Mouse (Mus musculus): ENCODE results near the gene Dync1li2. TPM values are rescaled to one million over a fixed set of nuclear protein-coding genes. Genes with fewer than 3 reads are reported as not detected.
A peak's percentile ranks its signal among the peaks of the same experiment; 100 is the strongest.

The Dync1li2 gene
- polyA plus RNA-seq, 1 experiment from 2014 or later: 93.1 TPM

- in situ Hi-C loops (cut with MboI; ENCODE audit: low pct_unique_long_range_greater_than_20kb): no loop called here
- ChIA-PET CTCF (interaction anchor here (1.1 kb wide), 1 partner anchor 13 kb away, joined by 4 read pairs; no protein-coding TSS in a partner anchor), POLR2A (interaction anchor here (0.7 kb wide), 1 partner anchor 34 kb away, joined by 4 read pairs; no protein-coding TSS in a partner anchor)
- no peak for TF ChIP-seq CTCF (IDR thresholded peaks at IDR 0.05)
- H3K27me3 ChIP-seq: no peaks in the 10 kb centered on the region
- no peak for ATAC-seq
- DNase-seq (ENCODE audit: low read depth, low spot score): no peak
These were observed 68.6 kb downstream of the Dync1li2 start for GRCm38 (mm10) chr8:104374269-104374668.

- ATAC-seq: no peak
These were observed 69.1 kb downstream of the Dync1li2 start for GRCm38 (mm10) chr8:104373779-104374178.

GRCm38 (mm10) chr8:104371121-104371520 is 71.7 kb downstream of the Dync1li2 start:
- DNase-seq (ENCODE audit: low read depth, low spot score) (no peak), ATAC-seq (no peak)
- no peaks in the 10 kb centered on the region for H3K27me3 ChIP-seq
- in situ Hi-C loops (cut with MboI; ENCODE audit: low pct_unique_long_range_greater_than_20kb): no loop called here
- CTCF ChIA-PET: interaction anchor here (2.3 kb wide), 1 partner anchor 13 kb away, joined by 4 read pairs; no protein-coding TSS in a partner anchor
- no peak for TF ChIP-seq CTCF (IDR thresholded peaks at IDR 0.05)
- POLR2A ChIA-PET: no interaction called here

More at GRCm38 (mm10) chr8:104373779-104374178, 69.1 kb downstream of the Dync1li2 start:
- H3K27me3 ChIP-seq: no peaks in the 10 kb centered on the region
- no peak for TF ChIP-seq CTCF (IDR thresholded peaks at IDR 0.05)
- in situ Hi-C loops (cut with MboI; ENCODE audit: low pct_unique_long_range_greater_than_20kb): no loop called here
- POLR2A ChIA-PET: no interaction called here
- no peak for DNase-seq (ENCODE audit: low read depth, low spot score)
- CTCF ChIA-PET: interaction anchor here (1.0 to 1.5 kb wide), 2 partner anchors 9 to 20 kb away, joined by 3 read pairs; no protein-coding TSS in a partner anchor

- DNase-seq (ENCODE audit: low read depth, low spot score) (peak; percentile 75), ATAC-seq (peak; percentile 78)
- CTCF ChIA-PET: interaction anchor here (1.0 to 2.3 kb wide), 4 partner anchors 9 to 27 kb away, joined by 3 to 14 read pairs (median 4); no protein-coding TSS in a partner anchor
- no peaks in the 10 kb centered on the region for H3K27me3 ChIP-seq
- in situ Hi-C loops (cut with MboI; ENCODE audit: low pct_unique_long_range_greater_than_20kb): no loop called here
- POLR2A ChIA-PET: no interaction called here
- no peak for TF ChIP-seq CTCF (IDR thresholded peaks at IDR 0.05)
These were observed 72.8 kb downstream of the Dync1li2 start for GRCm38 (mm10) chr8:104370071-104370470.

- in situ Hi-C loops (cut with MboI; ENCODE audit: low pct_unique_long_range_greater_than_20kb): no loop called here
- ChIA-PET CTCF (interaction anchor here (1.0 to 2.3 kb wide), 4 partner anchors 8 to 26 kb away, joined by 3 to 14 read pairs (median 4); no protein-coding TSS in a partner anchor), POLR2A (no interaction called here)
- TF ChIP-seq CTCF (IDR thresholded peaks at IDR 0.05): no peak
- H3K27me3 ChIP-seq: no peaks in the 10 kb centered on the region
- ATAC-seq (no peak), DNase-seq (ENCODE audit: low read depth, low spot score) (no peak)
These were observed 73.3 kb downstream of the Dync1li2 start for GRCm38 (mm10) chr8:104369591-104369990.

Other genes starting within 250 kb of the Dync1li2 start
- 22.0 TPM for gene Tk2, start 194.5 kb downstream of the Dync1li2 start, polyA plus RNA-seq (2021)
- 22.0 TPM for gene Cklf, start 192.2 kb downstream of the Dync1li2 start, polyA plus RNA-seq (2021)
- not detected for gene Cmtm2a, start 149.9 kb downstream of the Dync1li2 start, polyA plus RNA-seq (2021)
- not detected for gene Gm45711, start 133.0 kb downstream of the Dync1li2 start, polyA plus RNA-seq (2021)
- 0.14 TPM for gene Cmtm1, start 132.9 kb downstream of the Dync1li2 start, polyA plus RNA-seq (2021)
- not detected for gene Gm11020, start 121.5 kb downstream of the Dync1li2 start, polyA plus RNA-seq (2021)
- gene Cmtm2b, start 120.8 kb downstream of the Dync1li2 start, polyA plus RNA-seq (2021): not detected
- gene Cmtm3, start 103.6 kb downstream of the Dync1li2 start, polyA plus RNA-seq (2021): 120 TPM
- 39.8 TPM for gene Cmtm4, start 47.2 kb downstream of the Dync1li2 start, polyA plus RNA-seq (2021)
- gene Terb1, start 66.9 kb upstream of the Dync1li2 start, polyA plus RNA-seq (2021): 0.46 TPM
- gene Nae1, start 91.6 kb upstream of the Dync1li2 start, polyA plus RNA-seq (2021): 73.2 TPM
- 1.2 TPM for gene Car7, start 91.6 kb upstream of the Dync1li2 start, polyA plus RNA-seq (2021)
- 3.5 TPM for gene Pdp2, start 148.4 kb upstream of the Dync1li2 start, polyA plus RNA-seq (2021)
- gene Cdh16, start 181.3 kb upstream of the Dync1li2 start, polyA plus RNA-seq (2021): 738 TPM
- gene Rrad, start 188.3 kb upstream of the Dync1li2 start, polyA plus RNA-seq (2021): 56.1 TPM
- gene Ciao2b, start 198.9 kb upstream of the Dync1li2 start, polyA plus RNA-seq (2021): 117 TPM

All from Patski (cell line).